Mouse (Mus musculus): ENCODE data around the gene Deaf1.

DNA sequence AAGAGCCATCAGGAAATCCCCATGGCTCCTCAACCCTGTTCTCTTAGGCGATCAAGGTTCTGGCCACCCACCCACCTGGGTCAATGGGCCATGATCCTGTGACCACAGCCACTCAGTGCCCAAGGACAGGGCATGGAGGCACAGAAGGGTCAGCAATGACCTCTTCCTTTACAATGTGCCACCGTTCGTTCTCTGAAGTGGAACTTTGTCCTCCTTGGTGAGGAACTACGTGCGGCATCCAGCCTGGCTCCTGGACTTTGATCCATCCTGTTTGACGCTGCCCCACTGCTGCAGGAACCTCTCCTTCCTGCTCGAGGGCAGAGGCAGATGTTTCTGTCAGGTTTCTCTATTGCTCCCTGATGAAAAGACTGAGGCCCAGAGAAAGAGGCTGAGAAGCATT lies 16.2 kb upstream of the Deaf1 start:
- TF ChIP-seq CTCF (conservative IDR thresholded peaks at IDR 0.05 in 1 of 2, IDR thresholded peaks at IDR 0.05 in 1 of 2; ENCODE audit: low read depth in 2 of 2, low read length in 2 of 2) (no peak), MAFK (IDR thresholded peaks at IDR 0.05; ENCODE audit: insufficient replicate concordance, low read length) (no peak), NELFE (IDR thresholded peaks at IDR 0.05; ENCODE audit: low read depth, low read length) (no peak), ZC3H11A (IDR thresholded peaks at IDR 0.05; ENCODE audit: low read depth, low read length) (no peak), POLR2A (IDR thresholded peaks at IDR 0.05; ENCODE audit: low read depth, low read length) (no peak), JUND (conservative IDR thresholded peaks at IDR 0.05; ENCODE audit: low read depth, low read length) (no peak), TCF12 (IDR thresholded peaks at IDR 0.05; ENCODE audit: low read depth, low read length) (no peak), CHD2 (IDR thresholded peaks at IDR 0.05; ENCODE audit: low read length) (no peak), RCOR1 (conservative IDR thresholded peaks at IDR 0.05; ENCODE audit: low read depth, low read length) (no peak), NRF1 (IDR thresholded peaks at IDR 0.05; ENCODE audit: low read depth, low read length) (no peak), USF2 (conservative IDR thresholded peaks at IDR 0.05; ENCODE audit: low read depth, low read length) (no peak)

All from CH12.LX (cell line).